Mouse (Mus musculus) myocyte (in vitro differentiated cells): ENCODE measurements around the gene Atrnl1. TPM values are rescaled to one million over a fixed set of nuclear protein-coding genes. Genes with fewer than 3 reads are reported as not detected.

Experiments
- H3K27me3 ChIP-seq: one replicate; pipeline ENCODE4 v1.6.1; 2011; ENCODE audit not compliant: control insufficient read depth, insufficient read depth, insufficient read length
- H3K36me3 ChIP-seq: one replicate; pipeline ENCODE4 v1.6.1; 2011; ENCODE audit not compliant: control insufficient read depth, insufficient read depth
- H3K4me2 ChIP-seq: one replicate; pipeline ENCODE4 v1.6.1; 2011; ENCODE audit warnings: low read depth, control low read depth
- H3K4me3 ChIP-seq: one replicate; pipeline ENCODE4 v1.5.1; 2011; ENCODE audit warnings: mild to moderate bottlenecking, control low read depth, moderate library complexity
- H3K79me2 ChIP-seq: one replicate; pipeline ENCODE4 v1.6.1; 2011; ENCODE audit not compliant: control insufficient read depth, insufficient read depth
- H3ac ChIP-seq: one replicate; pipeline ENCODE4 v1.6.1; 2011; ENCODE audit not compliant: control insufficient read depth, insufficient read length
- CEBPB ChIP-seq: IDR thresholded peaks from 2 replicates; pipeline ENCODE4 v1.6.1; 2011; ENCODE audit warnings: mild to moderate bottlenecking, moderate library complexity; ENCODE audit not compliant: poor library complexity, insufficient read depth, severe bottlenecking
- E2F4 ChIP-seq: IDR thresholded peaks from one replicate; pipeline ENCODE4 v1.6.1; 2011; ENCODE audit warnings: mild to moderate bottlenecking, control low read depth, moderate library complexity; ENCODE audit not compliant: insufficient read depth
- MAX ChIP-seq: IDR thresholded peaks from one replicate; pipeline ENCODE4 v1.6.1; 2011; ENCODE audit warnings: low read depth, mild to moderate bottlenecking, control low read depth
- MYOD1 ChIP-seq, 3 experiments: IDR thresholded peaks; one replicate each; pipeline ENCODE4 v1.6.1; 2011; ENCODE audit warnings: control low read depth in 2 of 3, low read depth in 2 of 3, mild to moderate bottlenecking in 2 of 3, moderate library complexity in 1 of 3; ENCODE audit not compliant: insufficient read length in 2 of 3, control insufficient read depth in 1 of 3
- MYOG ChIP-seq, 3 experiments: IDR thresholded peaks; one replicate each; pipeline ENCODE4 v1.6.1; 2011; ENCODE audit warnings: control low read depth in 2 of 3, low read depth in 2 of 3, mild to moderate bottlenecking in 2 of 3; ENCODE audit not compliant: insufficient read length in 2 of 3, control insufficient read depth in 1 of 3, insufficient read depth in 1 of 3
- POLR2A ChIP-seq: IDR thresholded peaks from one replicate; pipeline ENCODE4 v1.6.1; 2011; ENCODE audit warnings: low read depth, mild to moderate bottlenecking, control low read depth, moderate library complexity; ENCODE audit not compliant: insufficient read length
- POLR2AphosphoS2 ChIP-seq: IDR thresholded peaks from one replicate; pipeline ENCODE4 v1.6.1; 2011; ENCODE audit warnings: low read depth, control low read depth; ENCODE audit not compliant: insufficient read length
- REST ChIP-seq: IDR thresholded peaks from one replicate; pipeline ENCODE4 v1.6.1; 2011; ENCODE audit warnings: mild to moderate bottlenecking, control low read depth, moderate library complexity; ENCODE audit not compliant: insufficient read depth, insufficient read length
- SRF ChIP-seq: IDR thresholded peaks from one replicate; pipeline ENCODE4 v1.6.1; 2011; ENCODE audit warnings: low read depth; ENCODE audit not compliant: control insufficient read depth, insufficient read length
- TCF12 ChIP-seq: IDR thresholded peaks from one replicate; pipeline ENCODE4 v1.6.1; 2011; ENCODE audit warnings: mild to moderate bottlenecking, control low read depth; ENCODE audit not compliant: poor library complexity, insufficient read depth, severe bottlenecking
- TCF3 ChIP-seq: IDR thresholded peaks from one replicate; pipeline ENCODE4 v1.6.1; 2011; ENCODE audit warnings: low read depth, control low read depth; ENCODE audit not compliant: insufficient read length
- USF1 ChIP-seq: IDR thresholded peaks from one replicate; pipeline ENCODE4 v1.6.1; 2011; ENCODE audit warnings: low read depth, mild to moderate bottlenecking, control low read depth, moderate library complexity
- polyA plus RNA-seq: library from polyadenylated mRNA; unstranded; fragments of >200 nt; fragmentation: generic; extraction: Trizol; gene quantifications from one replicate; pipeline ENCODE4 v1.2.1, GENCODE M21; 2012; ENCODE audit warnings: missing spikeins

The Atrnl1 gene
- polyA plus RNA-seq, 1 experiment, result 5.4 TPM

GRCm38 (mm10) chr19:57963874-57964273 lies 353.0 kb downstream of the Atrnl1 start:
- no peaks in the 10 kb centered on the region for H3K79me2 ChIP-seq
- no peak overlapping the region for H3ac ChIP-seq
- no peak overlapping the region for H3K4me2 ChIP-seq
- H3K27me3 ChIP-seq, result no peaks in the 10 kb centered on the region
- H3K4me3 ChIP-seq, result no peak overlapping the region
- TF ChIP-seq MAX, result no peak
- TF ChIP-seq POLR2AphosphoS2, result no peak
- TF ChIP-seq USF1, result no peak
- no peaks in the 10 kb centered on the region for H3K36me3 ChIP-seq

- H3ac ChIP-seq, result no peak overlapping the region
- H3K4me3 ChIP-seq, result no peak overlapping the region
- no peaks in the 10 kb centered on the region for H3K27me3 ChIP-seq
- peak overlapping the region; percentile 60 for H3K4me2 ChIP-seq
- no peaks in the 10 kb centered on the region for H3K79me2 ChIP-seq
- TF ChIP-seq CEBPB (no peak), SRF (no peak), TCF3 (no peak), E2F4 (no peak), MYOG (IDR thresholded peaks at IDR 0.05; ENCODE audit: control insufficient read depth in 1 of 3, insufficient read depth in 1 of 3, insufficient read length in 2 of 3, low read depth in 2 of 3) (no peak), TCF12 (no peak), POLR2A (no peak), POLR2AphosphoS2 (no peak), USF1 (no peak), REST (no peak), MAX (no peak), MYOD1 (IDR thresholded peaks at IDR 0.05; ENCODE audit: control insufficient read depth in 1 of 3, insufficient read length in 2 of 3, low read depth in 2 of 3) (no peak)
- H3K36me3 ChIP-seq, result no peaks in the 10 kb centered on the region
These were observed 358.9 kb downstream of the Atrnl1 start for GRCm38 (mm10) chr19:57969766-57970165.

- TF ChIP-seq POLR2AphosphoS2, result no peak
- TF ChIP-seq MAX, result no peak
- no peak for TF ChIP-seq SRF
- TF ChIP-seq CEBPB, result no peak
- TF ChIP-seq MYOD1 (IDR thresholded peaks at IDR 0.05; ENCODE audit: control insufficient read depth in 1 of 3, insufficient read length in 2 of 3, low read depth in 2 of 3), result no peak
- no peak for TF ChIP-seq TCF12
- no peak for TF ChIP-seq MYOG (IDR thresholded peaks at IDR 0.05; ENCODE audit: control insufficient read depth in 1 of 3, insufficient read depth in 1 of 3, insufficient read length in 2 of 3, low read depth in 2 of 3)
- TF ChIP-seq REST, result no peak
- TF ChIP-seq TCF3, result no peak
- TF ChIP-seq POLR2A, result no peak
- TF ChIP-seq E2F4, result no peak
- TF ChIP-seq USF1, result no peak
- H3K79me2 ChIP-seq, result no peaks in the 10 kb centered on the region
These were observed 359.6 kb downstream of the Atrnl1 start for GRCm38 (mm10) chr19:57970342-57970895.

GRCm38 (mm10) chr19:57975201-57975600 lies 364.4 kb downstream of the Atrnl1 start:
- Histone ChIP-seq H3K27me3 (no peaks in the 10 kb centered on the region), H3ac (no peak overlapping the region), H3K4me2 (no peak overlapping the region), H3K36me3 (no peaks in the 10 kb centered on the region), H3K4me3 (no peak overlapping the region), H3K79me2 (no peaks in the 10 kb centered on the region)
- TF ChIP-seq E2F4 (no peak), POLR2AphosphoS2 (no peak), REST (no peak), SRF (no peak)

More at GRCm38 (mm10) chr19:57970342-57970895, 359.6 kb downstream of the Atrnl1 start:
- peak overlapping the region; percentile 60 for H3K4me2 ChIP-seq
- H3ac ChIP-seq, result no peak overlapping the region
- H3K4me3 ChIP-seq, result no peak overlapping the region
- no peaks in the 10 kb centered on the region for H3K27me3 ChIP-seq
- no peaks in the 10 kb centered on the region for H3K36me3 ChIP-seq
